Mouse (Mus musculus) forelimb bud, embryonic 11.5 days (tissue): ENCODE measurements at regions not wholly inside any gene's neighbourhood (a gene's known extent, or its start where the extent isn't known, plus 50 kb on each side); places are given as distances from the start of the nearest gene placed in this dataset.

Experiments used
- DNase-seq: peaks from one replicate; pipeline ENCODE4 v3.0.0-alpha.2; 2012; ENCODE audit warnings: low read depth, low spot score

DNA sequence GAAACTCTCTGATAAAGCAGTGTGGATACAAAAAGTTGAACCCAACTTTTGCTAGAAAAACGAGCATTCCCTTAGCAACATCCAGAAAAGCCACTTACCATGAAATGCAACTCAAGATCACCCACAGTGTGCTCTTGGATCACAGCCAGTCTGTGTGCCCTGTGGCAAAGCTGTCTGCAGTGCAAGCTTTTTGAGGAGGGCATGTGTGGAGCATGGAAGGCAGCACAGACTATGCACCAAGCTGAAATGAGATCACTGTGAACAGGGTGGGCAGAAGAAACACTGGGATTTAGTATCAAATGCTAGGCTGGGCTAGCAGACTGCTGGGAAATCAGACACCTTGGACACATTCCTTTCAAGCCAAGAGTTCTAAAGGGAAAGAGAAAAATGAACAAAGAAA, 162.4 kb downstream of the Sim1 start:
- peak; percentile 6 for DNase-seq

GRCm38 (mm10) chr10:51058333-51058732, 163.8 kb downstream of the Sim1 start:
- DNase-seq = no peak

- DNase-seq = no peak
These were observed 207.0 kb downstream of the Sim1 start for GRCm38 (mm10) chr10:51101590-51101989.

DNA sequence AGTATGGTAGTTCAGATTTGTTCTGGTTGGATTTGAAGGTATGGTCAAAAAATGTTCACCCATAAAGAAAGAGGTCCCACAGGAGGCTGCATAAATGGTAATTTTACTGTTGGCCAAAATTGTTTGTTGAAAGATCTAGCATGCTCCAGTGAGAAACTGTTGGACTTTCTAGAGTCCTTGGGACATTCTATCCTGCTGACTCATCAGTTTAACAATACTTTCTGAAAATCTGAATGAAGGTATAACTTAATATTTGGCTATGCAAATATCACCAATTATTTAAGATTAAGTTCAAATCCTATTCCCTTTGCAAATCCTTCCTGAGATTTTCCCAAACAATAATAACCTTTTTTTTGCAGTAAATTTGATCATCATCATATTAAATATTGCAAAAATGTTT, 257.3 kb downstream of the Sim1 start:
- no peak for DNase-seq

- DNase-seq = peak; percentile 63
These were observed 259.0 kb downstream of the Sim1 start for GRCm38 (mm10) chr10:51153484-51153985.

DNA sequence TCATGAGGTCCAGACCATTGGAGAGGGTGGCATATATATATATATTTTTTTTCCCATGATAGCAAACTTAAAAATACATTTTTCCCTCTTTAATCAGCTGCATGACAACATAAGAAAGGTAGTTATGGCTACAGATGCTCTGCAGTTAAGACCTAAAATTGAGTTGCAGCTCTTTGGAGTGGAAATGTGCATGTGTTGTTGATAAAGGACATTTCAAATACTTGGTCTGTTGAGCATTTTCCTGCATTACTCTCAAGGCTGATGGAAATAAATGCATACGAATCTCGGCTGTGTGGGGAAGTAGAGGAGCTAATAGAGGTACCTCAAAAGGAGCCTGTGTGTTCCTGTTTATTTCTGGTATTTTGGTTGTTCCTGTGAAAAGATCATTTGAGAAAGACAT, 259.5 kb downstream of the Sim1 start:
- no peak for DNase-seq

DNA sequence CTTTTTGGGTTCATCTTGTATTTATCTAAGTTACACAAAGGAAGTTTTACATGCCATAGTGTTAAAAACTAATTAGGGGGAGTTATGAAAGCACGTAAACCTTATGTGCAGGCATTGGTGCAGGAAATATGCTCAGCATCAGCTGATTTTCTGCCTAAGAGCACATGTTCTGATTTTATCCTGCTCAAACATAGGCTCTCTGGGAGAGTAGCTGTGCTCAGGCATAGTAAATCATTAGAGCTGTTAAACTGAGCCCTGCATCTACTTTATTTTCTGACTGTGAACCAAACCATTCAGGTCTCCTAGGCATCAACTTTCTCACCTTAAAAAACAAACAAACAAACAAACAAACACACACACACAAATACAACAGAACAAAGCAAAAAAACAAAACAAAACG, 260.2 kb downstream of the Sim1 start:
- no peak for DNase-seq

DNA sequence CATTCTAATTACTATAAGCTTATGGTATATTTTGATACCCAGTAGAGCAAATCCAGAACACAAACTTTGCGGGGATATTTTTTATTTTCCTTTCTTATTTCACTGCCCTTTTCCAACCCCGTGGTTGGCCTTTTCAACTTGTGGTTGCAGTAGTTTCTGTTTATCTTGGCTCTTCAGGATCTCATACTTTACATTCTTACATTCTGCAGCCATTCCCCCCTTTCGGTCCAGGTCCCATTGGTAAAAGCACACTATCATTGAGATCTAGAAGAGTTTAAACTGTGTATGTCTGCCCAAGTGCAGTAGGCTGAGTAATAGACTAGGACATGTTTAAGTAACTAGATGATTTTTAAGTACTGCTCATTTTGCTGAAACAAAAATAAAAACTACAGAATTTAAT, 279.1 kb downstream of the Sim1 start:
- DNase-seq = no peak

DNA sequence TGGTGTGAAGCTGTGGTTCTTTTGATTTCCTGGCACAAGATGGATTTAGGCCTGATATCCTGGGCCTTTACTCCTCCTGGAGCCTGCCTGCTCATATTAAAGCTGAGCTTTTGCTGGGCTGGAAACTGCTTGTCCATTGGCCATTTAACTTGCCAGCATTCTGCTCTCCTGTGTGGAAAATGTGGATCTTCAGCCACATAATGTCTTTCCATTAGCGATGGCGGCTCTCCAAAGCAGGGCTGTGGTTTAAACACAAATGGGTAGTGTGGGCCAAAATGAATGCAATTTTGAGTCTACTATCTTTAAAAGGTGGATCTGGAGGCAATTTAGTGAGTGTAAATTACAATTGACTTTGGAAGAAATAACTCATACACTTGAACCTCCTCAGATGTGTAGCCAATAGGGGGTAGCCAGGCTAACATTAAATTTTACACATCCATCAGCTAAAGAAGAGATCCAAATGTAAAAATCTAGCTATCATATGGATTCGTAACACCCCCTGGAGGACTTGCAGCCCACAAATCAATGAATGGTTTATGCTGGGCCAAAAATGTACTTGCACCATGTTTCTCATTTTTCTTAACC, 281.5 kb downstream of the Sim1 start:
- no peak for DNase-seq

DNA sequence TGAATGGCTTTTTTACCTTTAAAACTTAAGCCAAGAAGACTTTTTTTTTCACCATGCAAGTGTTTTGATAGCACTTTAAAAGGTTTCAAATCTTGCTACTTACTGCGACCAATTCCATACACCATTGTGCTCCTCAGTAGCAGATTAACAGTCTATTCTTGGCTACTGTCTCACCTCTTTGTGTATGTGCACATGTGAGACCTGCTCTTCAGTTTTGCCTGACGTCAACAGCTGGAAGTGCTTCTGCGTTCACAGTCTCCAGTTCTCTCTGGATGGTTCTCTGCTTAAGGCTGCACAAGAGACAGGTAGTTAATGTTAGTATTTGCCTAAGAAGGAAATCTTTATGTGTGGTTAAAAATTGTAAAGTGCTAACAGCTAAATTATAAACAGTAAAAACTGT, 282.1 kb downstream of the Sim1 start:
- no peak for DNase-seq

GRCm38 (mm10) chr10:51181752-51182151, 287.2 kb downstream of the Sim1 start:
- DNase-seq = no peak

DNA sequence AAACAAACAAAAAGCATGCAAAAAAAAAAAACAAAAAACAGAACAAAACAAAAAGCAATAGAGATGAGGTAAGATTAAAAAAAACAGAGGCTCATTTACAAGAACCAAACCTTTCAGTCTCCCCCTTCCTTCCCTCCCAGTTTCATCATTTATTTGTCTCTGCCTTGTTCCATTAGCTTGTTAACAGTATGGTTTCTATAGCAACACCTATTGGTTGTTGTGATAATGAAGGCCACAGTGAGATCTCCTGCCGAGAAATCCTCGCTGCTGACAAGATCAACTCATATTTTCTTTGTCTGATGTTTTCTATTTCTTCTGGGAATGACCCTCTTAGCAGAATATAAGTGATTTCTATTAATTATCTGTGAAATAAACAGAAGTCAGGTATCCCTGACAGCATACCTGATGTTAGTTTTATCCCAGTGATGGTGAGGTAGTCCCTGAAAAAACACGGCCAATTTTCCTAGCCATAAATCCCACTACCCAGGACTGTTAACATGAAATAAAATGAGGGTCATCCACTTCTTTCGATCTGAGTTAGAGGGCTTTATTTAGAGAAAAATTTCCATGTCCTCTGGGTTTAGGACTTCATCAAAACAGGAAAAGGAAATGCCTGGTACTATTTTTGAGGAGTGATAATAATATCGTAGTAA, 288.9 kb upstream of the Gm49339 start:
- DNase-seq = no peak

DNA sequence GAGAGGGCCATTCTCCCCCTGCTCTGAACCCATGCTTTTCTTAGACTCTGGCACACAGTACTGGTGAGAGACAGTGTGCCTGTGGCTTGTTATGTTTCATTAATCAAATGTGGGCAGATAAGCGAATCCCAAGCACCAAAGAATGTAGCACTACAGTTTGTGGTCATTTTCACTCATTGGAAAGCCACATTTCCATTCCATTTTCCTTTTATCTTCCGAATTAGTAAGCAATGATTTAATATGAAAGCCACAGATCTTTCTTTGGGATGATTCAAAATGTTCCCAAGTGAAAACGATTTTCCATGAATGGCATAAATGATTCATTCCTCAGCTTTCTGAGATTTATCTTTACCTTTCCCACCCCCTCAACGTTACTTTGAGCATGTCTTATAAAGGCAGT, 260.9 kb upstream of the Gm49339 start:
- no peak for DNase-seq

DNA sequence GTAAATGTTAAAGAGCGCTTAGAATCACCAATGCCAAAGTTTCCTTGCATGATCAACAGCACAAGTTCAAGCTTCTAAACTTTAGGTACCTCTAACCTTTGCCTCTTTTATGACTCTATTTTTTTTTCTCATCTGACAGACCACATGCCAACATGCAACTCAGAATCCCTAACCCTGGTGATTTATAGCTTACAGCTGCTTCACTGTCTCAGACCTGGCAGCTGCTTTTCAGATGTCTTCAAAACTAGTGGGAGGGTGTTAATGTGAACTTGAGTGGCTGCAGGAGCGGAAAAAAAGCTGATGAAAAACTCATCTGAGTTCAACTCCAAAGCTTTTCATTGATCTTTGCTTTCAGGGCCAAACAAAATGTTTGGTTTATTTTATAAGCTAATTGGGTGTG, 246.8 kb upstream of the Gm49339 start:
- DNase-seq = peak; percentile 57

GRCm38 (mm10) chr10:51235586-51236575, 244.5 kb upstream of the Gm49339 start:
- peak; percentile 46 for DNase-seq

DNA sequence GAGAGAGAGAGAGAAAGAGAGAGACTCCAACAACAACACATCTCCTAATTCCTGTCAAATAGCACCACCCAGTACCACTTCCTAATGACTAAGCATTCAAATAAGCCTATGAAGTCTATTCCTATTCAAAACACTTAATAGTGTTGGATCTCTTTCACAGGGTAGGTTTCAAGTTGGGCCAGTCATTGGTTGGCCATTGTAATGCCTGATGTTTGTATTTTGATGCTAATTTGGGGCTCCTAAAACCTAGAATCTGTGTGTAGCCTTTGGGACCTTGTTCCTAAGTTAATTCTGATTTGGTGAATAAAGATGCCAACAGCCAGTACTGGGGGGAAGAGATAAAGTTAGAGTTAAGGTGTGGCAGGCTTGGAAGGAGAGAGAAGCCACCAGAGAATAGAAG, 242.3 kb upstream of the Gm49339 start:
- DNase-seq = no peak

DNA sequence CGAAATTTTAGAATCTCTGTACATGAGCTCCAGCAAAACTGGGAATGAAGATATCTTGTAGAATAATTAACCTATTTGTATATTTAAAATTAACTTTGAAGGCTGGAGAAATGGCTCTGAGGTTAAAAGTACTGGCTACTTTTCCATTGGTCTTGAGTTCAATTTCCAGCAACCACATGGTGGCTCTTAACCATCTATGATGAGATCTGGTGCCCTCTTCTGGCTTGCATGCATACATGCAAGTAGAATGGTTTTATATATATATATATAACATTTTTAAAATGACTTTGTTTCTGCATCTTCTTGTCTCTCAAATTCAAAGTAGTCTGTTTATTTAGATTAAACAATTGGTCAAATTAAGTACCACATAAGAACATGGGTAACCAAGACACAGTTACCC, 227.0 kb upstream of the Gm49339 start:
- no peak for DNase-seq

DNA sequence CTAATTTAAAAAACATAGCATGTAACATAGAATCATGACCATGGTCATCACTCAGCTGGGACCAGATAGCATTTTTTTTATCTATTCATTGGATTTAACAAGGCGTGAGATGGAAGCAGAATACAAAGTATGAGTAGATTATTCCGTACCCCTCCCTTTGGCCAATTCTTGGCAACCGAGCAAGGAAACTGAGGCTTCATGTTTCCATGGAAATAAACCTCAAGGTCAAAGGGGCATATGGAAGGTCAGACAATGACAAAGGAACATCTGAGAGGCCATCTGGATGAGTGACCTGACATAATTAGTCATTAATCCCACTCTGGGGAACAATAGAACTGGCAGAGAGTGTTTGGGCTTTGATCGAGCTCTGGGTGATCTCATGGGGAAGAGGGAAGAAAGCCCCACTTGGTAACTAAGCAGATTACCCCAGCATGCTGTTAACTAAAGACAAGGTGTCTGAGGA, 222.8 kb upstream of the Gm49339 start:
- DNase-seq = no peak

DNA sequence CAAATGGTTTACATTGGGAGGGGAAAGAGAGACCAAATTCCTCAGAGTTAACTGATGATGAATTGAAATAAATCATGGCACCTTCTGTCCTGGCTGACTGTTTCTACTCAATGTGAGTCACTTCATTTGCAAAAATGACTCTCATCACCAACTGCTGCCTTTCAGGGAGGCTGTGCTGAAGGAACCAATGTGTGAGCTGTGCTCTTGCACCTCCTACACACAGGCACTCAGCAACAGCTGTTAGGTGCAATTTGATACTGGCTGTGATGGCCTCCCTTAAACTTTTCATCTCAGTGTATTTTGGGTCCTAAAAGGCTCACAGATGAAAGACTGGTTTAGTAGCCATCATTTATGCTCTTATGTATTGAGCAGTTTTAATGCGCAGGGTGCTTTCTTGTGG, 209.0 kb upstream of the Gm49339 start:
- peak; percentile 45 for DNase-seq

- DNase-seq = no peak
These were observed 202.2 kb upstream of the Gm49339 start for GRCm38 (mm10) chr10:51278195-51278594.

DNA sequence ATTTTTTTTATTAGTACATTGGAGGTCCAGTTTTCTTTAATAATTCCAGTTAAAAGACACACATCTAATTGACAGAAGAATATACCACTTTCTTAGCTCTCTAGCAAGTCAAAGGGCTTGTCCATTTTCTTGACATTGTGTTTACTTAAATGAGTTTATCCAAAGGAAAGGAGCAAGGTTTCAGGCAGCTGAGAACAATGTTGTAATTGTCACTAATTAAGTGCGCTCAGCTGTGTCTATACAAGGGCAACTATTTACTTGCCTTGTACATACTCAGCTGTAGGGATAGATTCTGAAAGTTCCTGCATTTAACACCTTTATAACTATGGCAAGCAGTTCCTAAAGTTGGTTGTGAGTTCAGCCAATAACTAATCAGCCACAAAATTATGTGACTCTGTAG, 198.0 kb upstream of the Gm49339 start:
- no peak for DNase-seq

DNA sequence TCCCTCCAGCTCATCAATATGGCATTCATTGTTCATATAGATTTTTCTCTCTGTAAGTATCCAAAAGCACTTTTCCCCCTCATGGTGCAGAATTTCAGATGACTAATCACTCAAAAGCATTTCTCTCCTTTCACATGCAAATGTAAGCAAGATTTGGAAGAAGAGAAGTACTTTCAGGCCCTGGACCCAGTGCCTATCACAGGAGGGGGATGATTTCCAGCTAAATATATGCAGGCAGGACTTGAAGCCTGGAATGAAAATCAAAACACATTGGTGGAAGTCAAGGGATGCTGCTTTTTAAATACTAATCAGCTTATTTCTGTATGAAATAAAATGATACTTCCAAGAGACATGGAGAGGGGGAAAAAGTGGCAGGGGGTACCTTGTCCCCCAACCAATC, 195.9 kb upstream of the Gm49339 start:
- DNase-seq = no peak
